Mouse (Mus musculus) kidney, embryonic 14.5 days (tissue): ENCODE measurements around the gene Dennd2a. TPM values are rescaled to one million over a fixed set of nuclear protein-coding genes. Genes with fewer than 3 reads are reported as not detected.

Source experiments
- ATAC-seq: fragments of 200-750 bp; cut with Nextera tagmentation; 2 replicates; pipeline ENCODE4 v1.8.0; 2017; ENCODE audit warnings: moderate number of reproducible peaks, mild to moderate bottlenecking, moderate TSS enrichment, moderate library complexity; ENCODE audit not compliant: low FRiP score, low TSS enrichment
- H3K27ac ChIP-seq: fragments of 300-500 bp; sonication (generic); 2 replicates; pipeline ENCODE4 v1.5.1; 2014; ENCODE audit warnings: low read depth, mild to moderate bottlenecking, low read length, moderate library complexity, mixed read lengths
- H3K27me3 ChIP-seq: fragments of 300-500 bp; sonication (generic); 2 replicates; pipeline ENCODE4 v1.6.1; 2014; ENCODE audit warnings: mild to moderate bottlenecking, low read length; ENCODE audit not compliant: control insufficient read depth, insufficient read depth
- H3K36me3 ChIP-seq: fragments of 300-500 bp; sonication (generic); 2 replicates; pipeline ENCODE4 v1.6.1; 2014; ENCODE audit warnings: low read length, mixed read lengths; ENCODE audit not compliant: control insufficient read depth, insufficient read depth
- H3K4me1 ChIP-seq: fragments of 300-500 bp; sonication (generic); 2 replicates; pipeline ENCODE4 v1.6.1; 2014; ENCODE audit warnings: low read length, mixed read lengths; ENCODE audit not compliant: control insufficient read depth, insufficient read depth
- H3K4me2 ChIP-seq: fragments of 300-500 bp; sonication (generic); replicated peaks from 2 replicates; pipeline ENCODE4 v1.6.1; 2014; ENCODE audit warnings: low read depth, mild to moderate bottlenecking, low read length
- H3K4me3 ChIP-seq: fragments of 300-500 bp; sonication (generic); 2 replicates; pipeline ENCODE4 v1.5.1; 2014; ENCODE audit warnings: mild to moderate bottlenecking, low read length
- H3K9ac ChIP-seq: fragments of 300-500 bp; sonication (generic); 2 replicates; pipeline ENCODE4 v1.6.1; 2014; ENCODE audit warnings: low read depth, mild to moderate bottlenecking, low read length, moderate library complexity
- H3K9me3 ChIP-seq: fragments of 300-500 bp; sonication (generic); 2 replicates; pipeline ENCODE4 v1.6.1; 2016; ENCODE audit warnings: low read length; ENCODE audit not compliant: control insufficient read depth
- WGBS: fragments of 180-500 bp; shearing (Covaris S2); extraction: QIAGEN DNeasy Blood & Tissue Kit; methylation state at CpG from one replicate; pipeline ENCODE4 v1.1.7; 2014; 5-methylcytosine and 5-hydroxymethylcytosine counted together
- polyA plus RNA-seq: library from polyadenylated mRNA; unstranded; fragments of >200 nt; fragmentation: Nextera tagmentation; extraction: Ambion mirVana; gene quantifications from 2 replicates; pipeline ENCODE4 v1.2.1, GENCODE M21; 2014

Dennd2a gene
- polyA plus RNA-seq, 1 experiment from 2014 or later: 31.8 TPM

DNA sequence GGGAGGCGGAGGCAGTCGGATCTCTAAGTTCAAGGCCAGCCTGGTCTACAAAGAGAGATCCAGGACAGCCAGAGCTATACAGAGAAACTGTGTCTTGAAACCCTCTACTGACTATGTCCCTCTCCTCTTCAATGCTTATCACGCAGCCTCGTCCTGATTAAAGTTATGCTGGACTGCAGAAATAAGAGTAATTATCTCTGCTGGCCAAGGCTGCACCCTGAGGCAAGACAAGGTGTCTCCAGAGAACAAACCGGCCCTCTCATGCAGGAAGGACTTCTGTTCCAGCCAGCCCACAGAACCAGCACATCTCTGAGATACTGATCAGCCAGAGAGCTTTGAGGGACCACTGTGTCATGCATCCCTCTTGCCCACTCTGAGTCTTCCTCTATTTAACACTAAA is 121.8 kb downstream of the Dennd2a start:
- H3K27ac ChIP-seq: no peak overlapping the region

GRCm38 (mm10) chr6:39434886-39435492 is 122.7 kb downstream of the Dennd2a start:
- Histone ChIP-seq H3K9ac (no peak overlapping the region), H3K36me3 (no peaks in the 10 kb centered on the region), H3K9me3 (no peaks in the 10 kb centered on the region), H3K27me3 (no peaks in the 10 kb centered on the region), H3K27ac (no peak overlapping the region), H3K4me3 (no peak overlapping the region), H3K4me2 (no peak overlapping the region), H3K4me1 (no peaks in the 10 kb centered on the region)
- 56% methylated on average over 2 of the region's 2 CpGs for WGBS
- ATAC-seq: no peak

More for the DNA sequence above, 121.8 kb downstream of the Dennd2a start:
- Histone ChIP-seq H3K9ac (no peak overlapping the region), H3K27me3 (no peaks in the 10 kb centered on the region), H3K9me3 (no peaks in the 10 kb centered on the region), H3K4me2 (no peak overlapping the region), H3K4me3 (no peak overlapping the region), H3K36me3 (no peaks in the 10 kb centered on the region), H3K4me1 (no peaks in the 10 kb centered on the region)
- ATAC-seq: no peak
- WGBS: 91% methylated on average over 5 of the region's 5 CpGs

- Histone ChIP-seq H3K27ac (no peak overlapping the region), H3K4me1 (no peaks in the 10 kb centered on the region), H3K4me3 (no peak overlapping the region), H3K27me3 (no peaks in the 10 kb centered on the region), H3K4me2 (no peak overlapping the region), H3K9ac (no peak overlapping the region), H3K36me3 (no peaks in the 10 kb centered on the region), H3K9me3 (no peaks in the 10 kb centered on the region)
- 71% methylated on average over 2 of the region's 2 CpGs for WGBS
- ATAC-seq: no peak
Observed at GRCm38 (mm10) chr6:39434111-39434885, 123.4 kb downstream of the Dennd2a start.

GRCm38 (mm10) chr6:39433701-39434100 is 124.0 kb downstream of the Dennd2a start:
- no peak overlapping the region for H3K9ac ChIP-seq

GRCm38 (mm10) chr6:39433174-39433573 is 124.5 kb downstream of the Dennd2a start:
- no peak for ATAC-seq
- H3K4me3 ChIP-seq: no peak overlapping the region
- WGBS: 82% methylated on average over 4 of the region's 4 CpGs
- H3K36me3 ChIP-seq: no peaks in the 10 kb centered on the region
- no peaks in the 10 kb centered on the region for H3K4me1 ChIP-seq
- H3K27ac ChIP-seq: no peak overlapping the region
- H3K9me3 ChIP-seq: no peaks in the 10 kb centered on the region
- no peak overlapping the region for H3K9ac ChIP-seq
- no peak overlapping the region for H3K4me2 ChIP-seq
- H3K27me3 ChIP-seq: no peaks in the 10 kb centered on the region

More at GRCm38 (mm10) chr6:39433701-39434100, 124.0 kb downstream of the Dennd2a start:
- Histone ChIP-seq H3K9me3 (no peaks in the 10 kb centered on the region), H3K4me3 (no peak overlapping the region), H3K36me3 (no peaks in the 10 kb centered on the region), H3K27me3 (no peaks in the 10 kb centered on the region), H3K4me2 (no peak overlapping the region), H3K27ac (no peak overlapping the region), H3K4me1 (no peaks in the 10 kb centered on the region)
- no peak for ATAC-seq

GRCm38 (mm10) chr6:39430722-39431121 is 126.9 kb downstream of the Dennd2a start:
- WGBS: 74% methylated on average over 11 of the region's 11 CpGs
- H3K9ac ChIP-seq: no peak overlapping the region
- H3K27me3 ChIP-seq: no peaks in the 10 kb centered on the region
- H3K36me3 ChIP-seq: no peaks in the 10 kb centered on the region
- H3K4me1 ChIP-seq: no peaks in the 10 kb centered on the region
- H3K4me2 ChIP-seq: no peak overlapping the region
- no peak overlapping the region for H3K27ac ChIP-seq
- no peak for ATAC-seq
- no peak overlapping the region for H3K4me3 ChIP-seq
- no peaks in the 10 kb centered on the region for H3K9me3 ChIP-seq

GRCm38 (mm10) chr6:39429007-39429788 is 128.5 kb downstream of the Dennd2a start:
- Histone ChIP-seq H3K4me1 (no peaks in the 10 kb centered on the region), H3K4me2 (no peak overlapping the region), H3K9me3 (no peaks in the 10 kb centered on the region), H3K36me3 (no peaks in the 10 kb centered on the region), H3K9ac (no peak overlapping the region), H3K27ac (no peak overlapping the region), H3K4me3 (no peak overlapping the region), H3K27me3 (no peaks in the 10 kb centered on the region)
- WGBS: 88% methylated on average over 6 of the region's 6 CpGs
- no peak for ATAC-seq

DNA sequence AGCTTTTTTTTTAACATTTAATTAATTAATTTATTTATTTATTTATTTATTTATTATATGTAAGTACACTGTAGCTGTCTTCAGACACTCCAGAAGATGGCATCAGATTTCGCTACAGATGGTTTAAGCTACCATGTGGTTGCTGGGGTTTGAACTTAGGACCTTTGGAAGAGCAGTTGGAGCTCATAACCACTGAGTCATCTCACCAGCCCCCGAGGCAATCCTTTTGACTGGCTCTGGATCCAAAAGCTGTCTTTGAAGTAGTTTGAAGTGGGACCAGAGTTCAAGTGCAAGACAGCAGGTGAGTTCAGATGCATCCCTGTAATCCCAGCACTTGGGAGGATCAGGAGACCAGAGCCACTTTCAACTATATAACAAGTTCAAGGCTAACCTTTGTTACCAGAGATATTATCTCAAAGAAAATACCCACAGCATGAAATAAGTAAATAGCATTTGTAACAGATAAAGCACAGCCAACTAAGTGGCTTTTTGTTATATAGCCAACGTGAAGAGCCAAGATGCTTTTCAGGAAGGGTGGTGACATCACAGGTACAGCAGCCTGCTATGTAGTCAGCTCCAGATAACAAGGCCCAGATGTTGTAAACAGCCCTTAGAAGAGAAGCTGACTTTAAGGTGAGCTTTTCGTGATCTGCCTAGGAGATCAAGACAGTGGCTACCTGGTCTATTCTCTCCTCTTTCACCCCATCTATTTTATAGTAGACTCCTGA is 130.2 kb downstream of the Dennd2a start:
- no peak overlapping the region for H3K4me2 ChIP-seq
- no peak overlapping the region for H3K27ac ChIP-seq
- 84% methylated on average over 4 of the region's 4 CpGs for WGBS
- H3K27me3 ChIP-seq: no peaks in the 10 kb centered on the region
- no peak for ATAC-seq
- H3K4me1 ChIP-seq: no peaks in the 10 kb centered on the region
- H3K36me3 ChIP-seq: no peaks in the 10 kb centered on the region
- H3K9ac ChIP-seq: no peak overlapping the region
- no peak overlapping the region for H3K4me3 ChIP-seq
- H3K9me3 ChIP-seq: no peaks in the 10 kb centered on the region
